Mouse (Mus musculus) embryonic facial prominence, embryonic 11.5 days (tissue): ENCODE measurements at regions not wholly inside any gene's neighbourhood (a gene's known extent, or its start where the extent isn't known, plus 50 kb on each side); places are given as distances from the start of the nearest gene placed in this dataset.

ENCODE experiments used
- ATAC-seq: fragments of 200-750 bp; cut with Nextera tagmentation; replicated peaks from 2 replicates; pipeline ENCODE4 v1.8.0; 2017; ENCODE audit warnings: low read depth; ENCODE audit not compliant: insufficient number of reproducible peaks, low FRiP score, low TSS enrichment
- DNase-seq: peaks from one replicate; pipeline ENCODE4 v3.0.0-alpha.2; 2015; ENCODE audit warnings: low spot score
- H3K27ac ChIP-seq: fragments of 300-500 bp; sonication (generic); replicated peaks from 2 replicates; pipeline ENCODE4 v1.5.1; 2014; ENCODE audit warnings: mild to moderate bottlenecking, low read depth, low read length, control low read depth
- H3K27me3 ChIP-seq: fragments of 300-500 bp; sonication (generic); 2 replicates; pipeline ENCODE4 v1.6.1; 2014; ENCODE audit warnings: mild to moderate bottlenecking, low read length, moderate library complexity, mixed read lengths; ENCODE audit not compliant: control insufficient read depth, insufficient read depth
- H3K36me3 ChIP-seq: fragments of 300-500 bp; sonication (generic); replicated peaks from 2 replicates; pipeline ENCODE4 v1.6.1; 2014; ENCODE audit warnings: low read depth, mild to moderate bottlenecking, low read length, moderate library complexity, mixed read lengths; ENCODE audit not compliant: control insufficient read depth, insufficient read depth
- H3K4me1 ChIP-seq: fragments of 300-500 bp; sonication (generic); 2 replicates; pipeline ENCODE4 v1.6.1; 2014; ENCODE audit warnings: low read length, mixed read lengths; ENCODE audit not compliant: control insufficient read depth, insufficient read depth
- H3K4me2 ChIP-seq: fragments of 300-500 bp; sonication (generic); 2 replicates; pipeline ENCODE4 v1.6.1; 2014; ENCODE audit warnings: low read depth, mild to moderate bottlenecking, control low read depth, low read length, moderate library complexity
- H3K4me3 ChIP-seq: fragments of 300-500 bp; sonication (generic); 2 replicates; pipeline ENCODE4 v1.5.1; 2014; ENCODE audit warnings: low read depth, low read length, control low read depth
- H3K9ac ChIP-seq: fragments of 300-500 bp; sonication (generic); replicated peaks from 2 replicates; pipeline ENCODE4 v1.6.1; 2014; ENCODE audit warnings: mild to moderate bottlenecking, control low read depth, low read length
- H3K9me3 ChIP-seq: fragments of 300-500 bp; sonication (generic); replicated peaks from 2 replicates; pipeline ENCODE4 v1.6.1; 2016; ENCODE audit warnings: mild to moderate bottlenecking, low read length, inconsistent platforms, mixed read lengths; ENCODE audit not compliant: control insufficient read depth
- WGBS: fragments of 180-500 bp; shearing (Covaris S2); extraction: QIAGEN DNeasy Blood & Tissue Kit; methylation state at CpG from one replicate; pipeline ENCODE4 v1.1.7; 2014; 5-methylcytosine and 5-hydroxymethylcytosine counted together

DNA sequence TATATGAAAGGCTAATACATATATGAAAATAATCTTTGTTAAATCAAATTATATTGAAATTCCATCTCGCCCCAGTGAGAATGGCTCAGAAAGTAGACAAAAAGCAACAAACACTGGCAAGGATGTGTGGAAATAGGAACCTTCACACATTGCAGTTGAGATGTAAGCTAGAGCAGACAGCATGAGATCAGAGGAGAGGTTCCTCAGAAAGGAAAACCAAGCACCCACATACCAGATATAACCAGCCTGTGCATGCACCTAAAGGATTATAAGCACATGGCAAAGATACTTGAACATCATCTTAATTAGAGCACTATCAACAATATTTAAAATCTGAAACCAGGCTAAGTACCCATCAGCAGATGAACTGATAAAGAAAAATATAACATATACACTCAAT, 60.6 kb upstream of the Sstr4 start:
- ATAC-seq: no peak
- WGBS: 98% methylated on average over 1 of the region's 1 CpGs
- no peaks in the 10 kb centered on the region for H3K27me3 ChIP-seq

DNA sequence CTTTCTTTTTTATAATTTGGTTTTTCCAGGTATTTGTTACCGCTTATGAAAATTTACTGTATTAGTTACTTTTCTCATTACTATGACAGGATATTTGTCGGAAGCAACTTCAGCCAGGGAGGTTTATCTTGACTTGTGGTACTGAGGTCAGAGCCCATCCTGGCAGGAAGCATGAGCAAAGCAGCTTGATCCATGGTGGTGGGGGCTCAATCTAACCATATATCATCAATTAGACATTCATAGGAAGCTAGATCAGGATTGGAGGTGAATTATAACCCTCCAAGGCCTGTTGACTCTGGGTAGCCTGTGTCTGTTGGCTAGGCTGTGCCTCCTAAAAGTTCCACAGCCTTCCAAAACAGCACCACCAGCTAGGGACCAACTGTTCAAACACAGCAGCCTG, 58.5 kb upstream of the Sstr4 start:
- no peak for DNase-seq
- H3K27ac ChIP-seq: no peak overlapping the region
- 90% methylated on average over 2 of the region's 2 CpGs for WGBS
- no peaks in the 10 kb centered on the region for H3K36me3 ChIP-seq
- no peak overlapping the region for H3K4me2 ChIP-seq
- no peak overlapping the region for H3K9ac ChIP-seq
- no peaks in the 10 kb centered on the region for H3K9me3 ChIP-seq
- no peaks in the 10 kb centered on the region for H3K27me3 ChIP-seq
- no peaks in the 10 kb centered on the region for H3K4me1 ChIP-seq
- no peak for ATAC-seq
- H3K4me3 ChIP-seq: no peak overlapping the region

More for the DNA sequence above, 60.6 kb upstream of the Sstr4 start:
- no peak overlapping the region for H3K4me2 ChIP-seq
- no peak overlapping the region for H3K4me3 ChIP-seq
- no peaks in the 10 kb centered on the region for H3K9me3 ChIP-seq
- DNase-seq: no peak
- H3K9ac ChIP-seq: no peak overlapping the region
- no peaks in the 10 kb centered on the region for H3K4me1 ChIP-seq
- H3K36me3 ChIP-seq: no peaks in the 10 kb centered on the region
- H3K27ac ChIP-seq: no peak overlapping the region

- Histone ChIP-seq H3K4me2 (no peak overlapping the region), H3K27me3 (no peaks in the 10 kb centered on the region), H3K9me3 (no peaks in the 10 kb centered on the region), H3K4me3 (no peak overlapping the region), H3K4me1 (no peaks in the 10 kb centered on the region), H3K9ac (no peak overlapping the region), H3K27ac (no peak overlapping the region), H3K36me3 (no peaks in the 10 kb centered on the region)
- WGBS: 54% methylated on average over 6 of the region's 6 CpGs
- ATAC-seq (no peak), DNase-seq (peak; percentile 27)
These were observed 56.8 kb upstream of the Sstr4 start for GRCm38 (mm10) chr2:148338308-148338768.

GRCm38 (mm10) chr2:148338894-148339293, 56.2 kb upstream of the Sstr4 start:
- no peaks in the 10 kb centered on the region for H3K4me1 ChIP-seq
- no peak overlapping the region for H3K27ac ChIP-seq
- ATAC-seq: no peak
- H3K36me3 ChIP-seq: no peaks in the 10 kb centered on the region
- H3K9ac ChIP-seq: no peak overlapping the region
- no peak overlapping the region for H3K4me2 ChIP-seq
- H3K4me3 ChIP-seq: no peak overlapping the region
- no peak for DNase-seq
- H3K9me3 ChIP-seq: no peaks in the 10 kb centered on the region
- H3K27me3 ChIP-seq: no peaks in the 10 kb centered on the region

GRCm38 (mm10) chr2:148344193-148344592, 51.0 kb upstream of the Sstr4 start:
- Histone ChIP-seq H3K36me3 (no peaks in the 10 kb centered on the region), H3K9ac (no peak overlapping the region), H3K4me1 (no peaks in the 10 kb centered on the region), H3K9me3 (no peaks in the 10 kb centered on the region), H3K4me3 (no peak overlapping the region), H3K4me2 (no peak overlapping the region), H3K27ac (no peak overlapping the region), H3K27me3 (no peaks in the 10 kb centered on the region)
- ATAC-seq: no peak
- WGBS: 86% methylated on average over 2 of the region's 2 CpGs
- no peak for DNase-seq
